Mouse (Mus musculus) lung, postnatal 14 days (tissue): ENCODE results near the gene Gsdma2.
"Not testable (repeated sequence)": the region's sequence is repeated elsewhere in the genome, so short reads cannot be mapped to it uniquely, and the experiment has no call there.

Experiments used
- DNase-seq: peaks from one replicate; pipeline ENCODE4 v3.0.0; 2021

The Gsdma2 gene

DNA sequence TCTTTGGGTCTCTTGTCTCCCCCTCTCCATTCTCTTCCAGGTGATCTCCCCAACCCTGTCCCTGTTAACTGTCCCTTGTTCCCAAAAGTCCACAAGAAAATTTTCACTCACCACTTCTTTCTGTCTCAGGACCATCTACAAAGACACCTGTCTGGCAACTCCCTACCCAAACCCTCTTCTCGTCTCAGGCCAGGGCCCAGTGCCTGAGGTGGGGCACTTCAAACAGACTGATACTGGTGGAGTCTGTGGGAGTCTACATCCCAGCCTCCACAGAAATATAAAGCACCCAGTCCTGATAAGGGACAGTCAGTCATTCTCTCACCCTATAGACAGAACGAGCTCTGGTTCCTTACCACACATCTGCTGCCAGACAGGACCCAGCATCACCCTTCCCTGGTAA lies at the start of gene Gsdma2:
Gsdma2 (plus strand) TSS at position 301 of the 400 bp plus-strand sequence.
- no peak for DNase-seq

DNA sequence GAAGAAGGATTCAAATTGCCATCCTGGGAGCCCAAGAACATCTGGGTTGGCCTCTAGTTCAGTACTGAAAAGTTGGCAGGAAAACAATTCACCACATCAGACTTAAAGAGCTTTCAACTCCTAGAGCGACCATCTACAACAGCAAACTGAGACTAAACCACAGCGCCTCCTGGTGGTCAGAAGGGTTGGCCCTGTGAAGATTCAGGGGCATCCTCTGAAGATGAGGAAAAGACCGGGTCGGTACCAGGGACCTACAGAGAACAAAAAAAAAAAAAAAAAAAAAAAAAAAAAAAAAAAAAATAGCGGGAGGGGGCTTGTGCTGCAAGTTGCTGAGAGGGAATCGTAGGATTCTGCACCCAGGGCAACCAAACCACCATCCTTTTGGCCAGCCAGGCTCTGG lies 49.2 kb upstream of the Gsdma2 start:
- DNase-seq = peak; percentile 79

GRCm38 (mm10) chr11:98597991-98598390 lies 48.6 kb upstream of the Gsdma2 start, which contains the start of gene Lrrc3c:
Gene Lrrc3c (plus strand): TSS chr11:98598291.
- no peak for DNase-seq

DNA sequence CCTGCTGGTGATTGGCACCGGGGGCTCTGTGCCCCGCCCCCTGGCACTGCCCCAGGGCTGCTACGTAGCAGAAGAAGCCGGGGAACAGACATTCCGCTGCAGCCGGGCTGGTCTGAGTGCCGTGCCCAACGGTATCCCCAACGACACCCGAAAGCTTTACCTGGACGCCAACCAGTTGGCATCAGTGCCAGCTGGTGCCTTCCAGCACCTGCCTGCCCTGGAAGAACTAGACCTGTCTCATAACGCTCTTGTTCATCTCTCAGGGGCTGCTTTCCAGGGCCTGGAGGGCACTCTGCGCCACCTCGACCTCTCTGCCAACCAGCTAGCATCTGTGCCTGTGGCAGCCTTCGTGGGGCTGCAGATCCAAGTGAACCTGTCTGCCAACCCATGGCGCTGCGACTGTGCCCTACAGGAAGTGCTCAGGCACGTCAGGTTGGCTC lies 47.7 kb upstream of the Gsdma2 start:
- no peak for DNase-seq

DNA sequence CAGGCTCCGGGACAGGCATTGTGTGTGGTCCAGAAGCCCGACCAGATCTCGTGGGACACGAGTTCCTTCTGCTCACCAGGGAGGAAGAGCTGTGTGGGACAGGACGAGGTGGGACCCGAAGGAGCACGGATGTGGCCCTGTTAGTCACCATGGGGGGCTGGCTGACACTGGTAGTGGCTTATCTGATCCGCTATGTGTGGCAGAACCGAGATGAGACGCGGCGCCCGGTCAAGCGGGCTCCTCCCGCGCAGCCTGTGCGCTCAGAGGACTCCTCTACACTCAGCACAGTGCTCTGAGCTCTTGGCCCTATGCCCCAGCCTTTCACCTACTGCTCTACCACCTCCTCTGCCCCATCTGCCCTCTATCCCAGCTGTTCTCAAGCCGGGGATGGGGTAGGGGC lies 47.3 kb upstream of the Gsdma2 start:
- no peak for DNase-seq

GRCm38 (mm10) chr11:98602090-98602690 lies 44.4 kb upstream of the Gsdma2 start:
- peak; percentile 33 for DNase-seq

GRCm38 (mm10) chr11:98603953-98604352 lies 42.6 kb upstream of the Gsdma2 start:
- no peak for DNase-seq

- DNase-seq = not testable (repeated sequence)
Observed at GRCm38 (mm10) chr11:98604911-98605310, 41.6 kb upstream of the Gsdma2 start.

GRCm38 (mm10) chr11:98606763-98607162 lies 39.8 kb upstream of the Gsdma2 start:
- peak; percentile 40 for DNase-seq

- no peak for DNase-seq
Observed at GRCm38 (mm10) chr11:98620791-98621190, 25.8 kb upstream of the Gsdma2 start.

GRCm38 (mm10) chr11:98623981-98624380 lies 22.6 kb upstream of the Gsdma2 start:
- DNase-seq = not testable (repeated sequence)

- DNase-seq = not testable (repeated sequence)
Observed at GRCm38 (mm10) chr11:98624381-98624780, 22.2 kb upstream of the Gsdma2 start.

GRCm38 (mm10) chr11:98625611-98626410 lies 20.7 kb upstream of the Gsdma2 start, which contains the start of the genes Gm12355 and Gsdma3:
Gene Gm12355 (minus strand): TSS chr11:98625661.
Gene Gsdma3 (plus strand): TSS chr11:98626360.
- DNase-seq = no peak

DNA sequence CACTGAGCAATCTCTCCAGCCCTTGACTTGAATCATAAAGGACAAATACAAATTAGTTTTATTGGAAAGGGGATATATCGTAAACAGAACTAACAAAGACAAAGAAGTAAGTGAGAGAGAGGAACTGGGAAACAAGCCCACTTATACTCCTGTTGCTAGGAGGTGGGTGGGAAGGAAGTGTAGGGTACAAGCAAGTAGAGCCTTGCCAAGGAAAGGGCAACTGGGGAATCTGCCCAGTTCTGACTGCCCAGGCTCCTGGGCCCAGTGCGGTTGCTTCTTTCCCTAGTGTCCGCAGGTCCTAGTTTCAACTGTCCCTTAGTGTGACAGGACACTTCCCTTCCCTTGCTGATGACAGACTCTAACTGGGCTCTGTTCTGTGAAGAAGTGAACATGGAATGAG lies 17.9 kb upstream of the Gsdma2 start:
- DNase-seq = no peak

DNA sequence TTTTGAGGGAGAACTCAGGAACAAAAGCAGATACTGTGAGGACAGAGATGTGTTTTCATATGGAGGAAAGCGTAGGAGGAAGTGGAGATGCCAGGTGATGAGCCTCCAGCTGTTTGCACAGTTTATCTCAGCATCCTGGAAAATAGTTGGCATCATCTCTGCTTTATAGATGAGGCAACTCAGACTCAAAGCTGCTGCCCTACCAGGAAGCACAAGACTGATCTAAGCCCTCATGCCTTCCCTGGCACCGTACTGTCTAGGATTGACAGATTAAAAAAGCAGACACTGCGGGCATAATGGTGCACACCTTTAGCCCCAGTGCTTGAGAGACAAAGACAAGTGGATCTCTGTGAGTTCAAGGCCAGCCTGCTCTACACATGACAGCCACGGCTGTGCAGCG lies 15.9 kb upstream of the Gsdma2 start:
- no peak for DNase-seq

GRCm38 (mm10) chr11:98635312-98635970 lies 11.1 kb upstream of the Gsdma2 start:
- peak; percentile 12 for DNase-seq

DNA sequence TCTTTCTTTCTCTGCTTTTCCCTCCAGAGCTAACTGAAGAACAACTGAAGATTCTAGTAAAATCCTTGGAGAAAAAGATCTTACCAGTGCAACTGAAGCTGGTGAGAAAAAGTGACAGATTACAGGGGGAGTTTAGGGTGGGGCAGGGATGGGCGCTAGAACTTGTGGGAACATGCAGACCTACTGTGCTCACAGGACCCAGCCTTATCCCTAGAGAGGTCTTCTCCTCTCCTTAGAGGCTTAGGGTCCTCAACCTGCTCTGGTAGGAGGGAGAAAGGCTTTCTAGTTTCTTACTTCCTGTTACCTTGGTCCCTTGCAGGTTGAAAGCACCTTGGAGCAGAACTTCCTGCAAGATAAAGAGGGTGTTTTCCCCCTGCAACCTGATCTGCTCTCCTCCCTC lies 9.1 kb upstream of the Gsdma2 start:
- no peak for DNase-seq

DNA sequence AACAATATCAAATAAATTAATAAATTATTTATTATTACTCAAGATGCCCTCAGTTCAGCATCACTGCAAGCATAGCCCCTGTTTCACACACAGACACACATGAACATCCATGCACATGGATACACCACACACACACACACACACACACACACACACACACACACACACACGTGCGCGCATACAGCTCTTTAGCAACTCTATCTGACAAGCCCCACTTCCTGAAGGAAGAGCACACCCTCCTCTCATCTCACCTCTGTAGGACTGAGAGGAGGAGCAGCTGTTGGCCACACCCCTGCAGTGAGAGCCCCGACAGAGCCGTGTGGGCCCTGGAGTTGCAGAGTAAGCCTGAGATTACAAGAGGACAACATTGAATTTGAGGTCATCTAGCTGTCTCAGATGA lies 6.5 kb upstream of the Gsdma2 start:
- no peak for DNase-seq

DNA sequence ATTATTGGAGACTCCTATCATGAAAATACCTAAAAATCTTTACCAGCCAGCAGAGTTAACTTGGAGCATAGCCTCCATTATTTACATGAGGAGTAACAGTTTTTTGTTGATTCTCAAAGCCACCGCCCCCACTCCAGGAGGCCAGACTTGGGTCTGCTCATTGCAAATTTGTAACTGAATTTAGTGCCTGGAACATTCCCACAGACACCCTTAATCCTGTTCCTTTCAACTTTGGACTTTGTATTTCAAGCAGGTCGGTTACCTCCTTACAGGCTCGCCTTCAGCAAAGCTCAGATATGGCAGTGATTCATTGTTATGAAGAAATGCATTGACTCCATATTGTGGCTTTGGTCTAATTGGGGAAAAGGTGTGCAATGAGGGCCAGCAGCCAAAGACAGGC lies 1.8 kb upstream of the Gsdma2 start:
- no peak for DNase-seq

DNA sequence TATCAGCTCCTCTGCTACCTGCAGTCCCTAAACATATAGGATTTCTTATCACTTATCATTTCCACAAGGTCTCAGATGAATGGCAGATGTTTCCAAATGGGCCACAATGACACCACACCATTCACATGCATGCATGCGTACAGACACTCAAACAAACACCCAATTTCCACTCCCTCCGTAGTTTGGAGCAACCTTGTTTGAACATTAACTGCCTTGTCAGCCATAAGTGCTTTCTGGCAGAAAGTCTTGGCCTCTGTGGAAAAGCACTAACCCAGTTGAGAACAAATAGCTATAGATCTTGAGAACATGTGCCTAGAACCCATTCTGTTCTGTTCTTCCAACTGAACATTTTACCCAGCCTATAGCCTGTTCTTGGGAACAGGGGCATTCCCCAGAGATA lies 613 bp upstream of the Gsdma2 start:
- no peak for DNase-seq

DNA sequence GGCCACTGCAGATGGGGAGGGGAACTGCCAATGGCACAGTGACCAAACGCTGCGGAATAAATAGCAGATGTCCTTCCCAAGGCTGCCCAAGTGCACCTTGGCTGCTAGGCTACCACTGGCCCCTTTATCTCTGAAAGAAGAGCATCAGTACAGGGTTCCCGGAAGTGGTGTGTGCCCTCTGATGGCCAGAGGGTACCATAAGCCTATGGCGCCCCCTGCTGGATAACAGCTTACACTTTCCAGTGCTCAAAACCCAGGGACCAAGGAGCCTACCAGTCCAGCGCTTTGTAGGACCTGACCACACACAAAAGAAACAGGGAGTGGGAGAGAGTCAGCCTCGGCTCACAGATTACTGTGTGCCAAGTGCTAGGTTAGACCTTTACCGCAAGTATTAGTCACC lies 8.5 kb downstream of the Gsdma2 start:
- peak; percentile 68 for DNase-seq

DNA sequence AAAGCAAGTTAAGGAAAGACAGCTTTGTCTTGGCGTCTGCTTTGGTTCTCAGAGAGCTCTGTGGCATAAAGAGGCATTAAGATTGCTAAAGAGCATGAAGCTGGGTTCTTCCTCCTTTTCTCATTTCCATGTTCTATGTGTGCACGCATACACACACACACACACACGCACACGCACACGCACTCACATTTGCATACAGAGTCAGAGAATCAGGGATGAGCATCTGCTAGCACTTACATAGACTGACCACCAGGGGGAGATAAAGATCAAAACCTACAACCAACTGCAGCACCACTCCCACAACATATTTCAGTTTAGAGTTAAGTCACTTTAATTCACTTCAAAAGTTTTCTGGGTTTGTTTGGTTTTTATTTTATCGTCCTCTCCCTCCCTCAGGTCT lies 14.0 kb downstream of the Gsdma2 start:
- peak; percentile 17 for DNase-seq

GRCm38 (mm10) chr11:98664091-98664490 lies 17.5 kb downstream of the Gsdma2 start, which contains the start of gene Gsdma:
Gene Gsdma (plus strand): TSS chr11:98664351.
- DNase-seq = no peak

- no peak for DNase-seq
Observed at GRCm38 (mm10) chr11:98668984-98669383, 22.4 kb downstream of the Gsdma2 start.
